Mouse (Mus musculus): ENCODE results near the gene Mrps2.

The Mrps2 gene

GRCm38 (mm10) chr2:28467860-28468485 is at the start of gene Mrps2:
Mrps2 (plus strand) TSS chr2:28468066.
- peak; percentile 61 to 74 for DNase-seq (ENCODE audit: low spot score in 2 of 2)

- DNase-seq (ENCODE audit: low spot score in 2 of 2) = peak in 1 of 2 experiments; percentile 59
Observed at GRCm38 (mm10) chr2:28419898-28420297, 48.0 kb upstream of the Mrps2 start.

- peak in 1 of 2 experiments; percentile 35 for DNase-seq (ENCODE audit: low spot score in 2 of 2)
Observed at GRCm38 (mm10) chr2:28423167-28423566, 44.7 kb upstream of the Mrps2 start.

GRCm38 (mm10) chr2:28427226-28427625 is 40.6 kb upstream of the Mrps2 start:
- no peak for DNase-seq (ENCODE audit: low spot score in 2 of 2)

- no peak for DNase-seq (ENCODE audit: low spot score in 2 of 2)
Observed at GRCm38 (mm10) chr2:28430846-28431245, 37.0 kb upstream of the Mrps2 start.

- no peak for DNase-seq (ENCODE audit: low spot score in 2 of 2)
Observed at GRCm38 (mm10) chr2:28432811-28433210, 35.1 kb upstream of the Mrps2 start.

- no peak for DNase-seq (ENCODE audit: low spot score in 2 of 2)
Observed at GRCm38 (mm10) chr2:28433512-28433911, 34.4 kb upstream of the Mrps2 start.

- no peak for DNase-seq (ENCODE audit: low spot score in 2 of 2)
Observed at GRCm38 (mm10) chr2:28435401-28435800, 32.5 kb upstream of the Mrps2 start.

GRCm38 (mm10) chr2:28440842-28441241 is 27.0 kb upstream of the Mrps2 start:
- DNase-seq (ENCODE audit: low spot score in 2 of 2) = no peak

- DNase-seq (ENCODE audit: low spot score in 2 of 2) = no peak
Observed at GRCm38 (mm10) chr2:28445082-28445481, 22.8 kb upstream of the Mrps2 start.

- no peak for DNase-seq (ENCODE audit: low spot score in 2 of 2)
Observed at GRCm38 (mm10) chr2:28446181-28446514, 21.7 kb upstream of the Mrps2 start.

- DNase-seq (ENCODE audit: low spot score in 2 of 2) = no peak
Observed at GRCm38 (mm10) chr2:28446515-28447314, 21.2 kb upstream of the Mrps2 start, which contains the start of gene Ppp1r26. Ppp1r26 (plus strand) TSS chr2:28446800.

- no peak for DNase-seq (ENCODE audit: low spot score in 2 of 2)
Observed at GRCm38 (mm10) chr2:28447315-28447670, 20.6 kb upstream of the Mrps2 start.

- no peak for DNase-seq (ENCODE audit: low spot score in 2 of 2)
Observed at GRCm38 (mm10) chr2:28451663-28452062, 16.2 kb upstream of the Mrps2 start.

GRCm38 (mm10) chr2:28453539-28453938 is 14.3 kb upstream of the Mrps2 start:
- DNase-seq (ENCODE audit: low spot score in 2 of 2) = no peak

- no peak for DNase-seq (ENCODE audit: low spot score in 2 of 2)
Observed at GRCm38 (mm10) chr2:28456616-28457015, 11.2 kb upstream of the Mrps2 start.

GRCm38 (mm10) chr2:28463919-28464318 is 3.9 kb upstream of the Mrps2 start:
- peak in 1 of 2 experiments; percentile 47 for DNase-seq (ENCODE audit: low spot score in 2 of 2)

- DNase-seq (ENCODE audit: low spot score in 2 of 2) = no peak
Observed at GRCm38 (mm10) chr2:28464919-28465318, 2.9 kb upstream of the Mrps2 start.

GRCm38 (mm10) chr2:28465836-28466518 is 1.9 kb upstream of the Mrps2 start, which contains the start of gene 1700007K13Rik:
1700007K13Rik (minus strand) TSS chr2:28466332.
- peak in 1 of 2 experiments; percentile 19 for DNase-seq (ENCODE audit: low spot score in 2 of 2)

- DNase-seq (ENCODE audit: low spot score in 2 of 2) = no peak
Observed at GRCm38 (mm10) chr2:28468486-28469225, 790 bp downstream of the Mrps2 start.

GRCm38 (mm10) chr2:28469461-28469860 is 1.6 kb downstream of the Mrps2 start:
- DNase-seq (ENCODE audit: low spot score in 2 of 2) = no peak

GRCm38 (mm10) chr2:28470591-28470990 is 2.7 kb downstream of the Mrps2 start:
- no peak for DNase-seq (ENCODE audit: low spot score in 2 of 2)
